Mouse (Mus musculus): ENCODE results near the gene Hmox2. TPM values are rescaled to one million over a fixed set of nuclear protein-coding genes. Genes with fewer than 3 reads are reported as not detected.

The Hmox2 gene
- polyA plus RNA-seq, 1 experiment = 32.1 TPM

DNA sequence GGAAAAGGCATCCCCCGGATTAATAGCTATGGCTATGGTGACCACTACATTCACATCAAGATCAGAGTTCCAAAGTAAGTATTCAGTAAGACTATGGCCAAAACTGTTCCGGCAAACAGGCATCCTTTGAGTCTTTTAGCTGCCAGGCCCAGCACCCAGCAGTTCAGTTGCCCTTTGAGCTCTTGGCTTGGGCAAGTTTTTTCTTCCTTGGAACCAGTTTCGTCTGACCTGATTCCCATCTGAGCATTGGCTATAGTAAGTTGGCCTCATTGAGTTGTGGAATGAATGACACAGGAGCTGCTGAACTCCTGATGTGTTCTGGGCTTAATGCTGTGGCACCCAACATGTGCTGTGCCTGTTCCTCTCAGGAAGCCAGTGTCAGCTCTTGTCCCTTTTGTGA, 24.9 kb upstream of the Hmox2 start:
- Histone ChIP-seq H3K4me1 (ENCODE audit: control insufficient read depth, insufficient read depth, low read length) (no peaks in the 10 kb centered on the region; the same call in 1 of the 2 replicates), H3K4me3 (replicated peaks; ENCODE audit: extremely low read depth, low read depth, low read length) (no peak overlapping the region)
- no peak for DNase-seq
- 90% methylated on average over 3 of the region's 3 CpGs for WGBS
- TF ChIP-seq CTCF (IDR thresholded peaks at IDR 0.05; ENCODE audit: insufficient read depth, low read length) = no peak
- TF ChIP-seq POLR2A (IDR thresholded peaks at IDR 0.05; ENCODE audit: borderline replicate concordance, extremely low read depth, low read depth, low read length) = no peak

DNA sequence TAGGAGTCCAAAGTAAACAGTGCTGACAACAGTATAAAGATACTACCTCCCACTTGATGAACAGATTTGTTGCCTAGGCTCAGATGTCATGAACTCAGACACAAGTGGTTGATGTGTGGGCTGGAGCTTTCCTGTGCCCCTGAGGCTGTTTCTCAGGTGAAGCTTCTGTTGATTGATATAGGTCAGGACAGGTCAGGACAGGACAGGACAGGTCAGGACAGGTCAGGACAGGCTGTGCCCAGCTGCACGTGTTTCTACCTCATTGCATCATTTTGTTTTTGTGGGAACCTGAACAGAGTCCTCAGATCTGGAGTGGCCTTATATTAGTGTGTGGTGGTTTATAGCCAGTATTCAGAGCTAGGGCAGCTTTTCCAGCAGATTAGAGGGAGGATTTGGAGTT, 23.5 kb upstream of the Hmox2 start:
- 60% methylated on average over 1 of the region's 1 CpGs for WGBS
- DNase-seq = no peak
- H3K4me3 ChIP-seq (replicated peaks; ENCODE audit: extremely low read depth, low read depth, low read length) = no peak overlapping the region
- H3K4me1 ChIP-seq (ENCODE audit: control insufficient read depth, insufficient read depth, low read length) = no peaks in the 10 kb centered on the region; the same call in 1 of the 2 replicates
- TF ChIP-seq CTCF (IDR thresholded peaks at IDR 0.05; ENCODE audit: insufficient read depth, low read length) = no peak
- no peak for TF ChIP-seq POLR2A (IDR thresholded peaks at IDR 0.05; ENCODE audit: borderline replicate concordance, extremely low read depth, low read depth, low read length)

DNA sequence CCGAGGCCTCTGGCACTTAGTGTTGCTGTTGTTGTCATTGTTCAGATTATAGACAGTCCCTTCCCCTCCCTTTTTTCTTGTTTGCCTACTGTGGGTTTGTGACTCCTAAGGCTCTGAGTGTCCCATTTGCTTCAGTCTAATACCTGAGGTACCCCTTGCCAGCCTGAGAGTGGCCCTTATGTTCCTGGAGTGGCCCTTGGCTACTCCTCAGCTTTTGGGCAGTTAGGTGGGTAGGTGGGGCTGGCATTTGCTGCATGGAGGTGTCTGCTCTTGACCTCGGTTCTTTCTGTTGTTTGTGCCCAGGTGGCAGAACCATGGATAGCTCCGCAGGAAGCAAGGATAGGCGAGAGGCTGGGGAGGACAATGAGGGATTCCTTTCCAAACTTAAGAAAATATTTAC, 20.6 kb upstream of the Hmox2 start:
- Histone ChIP-seq H3K4me1 (ENCODE audit: control insufficient read depth, insufficient read depth, low read length) (no peaks in the 10 kb centered on the region; the same call in 1 of the 2 replicates), H3K4me3 (replicated peaks; ENCODE audit: extremely low read depth, low read depth, low read length) (no peak overlapping the region)
- peak; percentile 49 for DNase-seq
- WGBS = 47% methylated on average over 4 of the region's 4 CpGs
- TF ChIP-seq POLR2A (IDR thresholded peaks at IDR 0.05; ENCODE audit: borderline replicate concordance, extremely low read depth, low read depth, low read length) (no peak), CTCF (IDR thresholded peaks at IDR 0.05; ENCODE audit: insufficient read depth, low read length) (no peak)

DNA sequence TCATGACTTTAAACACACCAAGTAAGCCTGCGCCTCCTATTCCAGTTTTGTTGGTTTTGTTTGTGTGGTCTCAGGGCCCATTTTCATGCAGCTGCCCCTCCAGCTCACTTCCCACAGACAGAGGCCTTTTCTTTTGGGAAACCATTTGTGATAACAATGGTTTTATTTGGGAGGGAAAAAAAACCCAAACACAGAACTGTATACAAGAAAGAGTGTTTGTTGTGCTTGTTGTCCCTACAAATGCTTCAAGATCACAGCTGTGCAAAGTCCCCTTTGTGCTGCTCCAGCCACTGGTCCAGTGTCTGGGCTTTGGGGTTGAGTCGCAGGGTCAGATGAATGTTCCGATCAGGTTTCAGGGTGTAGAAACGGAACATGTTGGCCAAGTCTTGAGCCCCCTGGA, 15.0 kb upstream of the Hmox2 start:
- 97% methylated on average over 4 of the region's 4 CpGs for WGBS
- no peak for DNase-seq
- no peak for TF ChIP-seq CTCF (IDR thresholded peaks at IDR 0.05; ENCODE audit: insufficient read depth, low read length)
- TF ChIP-seq POLR2A (IDR thresholded peaks at IDR 0.05; ENCODE audit: borderline replicate concordance, extremely low read depth, low read depth, low read length) = no peak
- Histone ChIP-seq H3K4me3 (replicated peaks; ENCODE audit: extremely low read depth, low read depth, low read length) (no peak overlapping the region), H3K4me1 (ENCODE audit: control insufficient read depth, insufficient read depth, low read length) (no peaks in the 10 kb centered on the region; the same call in 1 of the 2 replicates)

DNA sequence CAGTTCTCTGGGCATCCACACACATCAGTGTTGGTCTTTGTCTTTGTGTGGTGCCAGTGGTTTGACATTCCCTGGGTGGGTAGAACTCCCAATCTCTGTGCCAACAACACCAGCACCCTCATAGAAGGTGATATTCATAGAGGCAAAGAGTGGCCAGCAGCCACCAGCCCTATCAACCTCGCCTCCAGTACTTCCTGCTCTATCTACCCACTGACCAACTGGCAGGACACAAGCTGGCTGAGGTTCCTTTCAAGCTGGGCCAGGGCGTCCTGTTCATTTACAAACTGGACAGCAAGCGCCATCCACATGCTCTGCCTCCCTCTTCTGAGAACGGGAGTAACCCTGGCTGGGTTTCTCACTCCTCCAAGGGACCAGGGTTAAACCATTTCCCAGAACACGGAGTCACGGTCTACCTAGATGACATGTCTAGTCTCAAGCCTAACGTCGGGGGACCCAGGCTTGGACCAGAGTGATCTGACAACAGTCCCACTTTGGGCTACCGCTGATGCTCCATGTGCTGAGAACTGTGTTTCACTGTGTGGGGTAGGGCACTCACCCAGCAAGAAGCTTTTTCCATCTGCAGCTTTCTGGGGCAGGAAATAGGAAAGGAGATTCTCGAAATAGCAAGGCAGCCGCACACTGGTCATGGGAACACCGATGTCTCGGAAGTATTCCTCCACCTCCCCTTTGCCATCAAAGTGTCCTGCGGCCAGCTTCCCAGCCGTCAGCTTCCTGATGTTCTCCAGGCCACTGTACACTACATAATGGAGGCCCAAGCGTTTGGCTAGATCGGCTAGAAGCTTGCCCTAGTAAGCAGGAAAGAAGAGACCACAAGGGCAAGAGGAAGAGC, 12.1 kb upstream of the Hmox2 start:
- Histone ChIP-seq H3K4me1 (ENCODE audit: control insufficient read depth, insufficient read depth, low read length) (no peaks in the 10 kb centered on the region), H3K4me3 (replicated peaks; ENCODE audit: extremely low read depth, low read depth, low read length) (no peak overlapping the region)
- DNase-seq = no peak
- 84% methylated on average over 17 of the region's 17 CpGs for WGBS
- TF ChIP-seq POLR2A (IDR thresholded peaks at IDR 0.05; ENCODE audit: borderline replicate concordance, extremely low read depth, low read depth, low read length) (no peak), CTCF (IDR thresholded peaks at IDR 0.05; ENCODE audit: insufficient read depth, low read length) (no peak)

DNA sequence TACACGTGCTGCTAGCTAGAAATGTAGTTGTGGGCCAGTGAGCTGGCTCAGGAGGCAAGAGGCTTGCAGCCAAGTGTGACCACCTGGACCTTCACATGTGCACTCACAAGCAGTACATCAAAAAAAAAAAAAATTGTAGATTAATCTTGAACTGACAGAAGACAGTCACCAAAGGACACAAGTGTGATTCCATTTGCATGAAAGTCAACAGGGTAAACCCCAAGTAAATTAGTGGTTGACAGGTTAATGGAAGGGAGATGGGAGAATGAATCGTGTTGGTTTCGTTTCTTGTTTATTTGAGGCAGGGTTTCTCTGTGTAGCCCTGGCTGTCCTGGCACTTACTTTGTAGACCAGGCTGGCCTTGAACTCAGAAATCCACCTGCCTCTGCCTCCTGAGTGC, 8.3 kb upstream of the Hmox2 start:
- Histone ChIP-seq H3K4me3 (replicated peaks; ENCODE audit: extremely low read depth, low read depth, low read length) (no peak overlapping the region), H3K4me1 (ENCODE audit: control insufficient read depth, insufficient read depth, low read length) (no peaks in the 10 kb centered on the region; the same call in 1 of the 2 replicates)
- no peak for DNase-seq
- TF ChIP-seq CTCF (IDR thresholded peaks at IDR 0.05; ENCODE audit: insufficient read depth, low read length) = no peak
- 62% methylated on average over 3 of the region's 3 CpGs for whole genome bisulfite sequencing

DNA sequence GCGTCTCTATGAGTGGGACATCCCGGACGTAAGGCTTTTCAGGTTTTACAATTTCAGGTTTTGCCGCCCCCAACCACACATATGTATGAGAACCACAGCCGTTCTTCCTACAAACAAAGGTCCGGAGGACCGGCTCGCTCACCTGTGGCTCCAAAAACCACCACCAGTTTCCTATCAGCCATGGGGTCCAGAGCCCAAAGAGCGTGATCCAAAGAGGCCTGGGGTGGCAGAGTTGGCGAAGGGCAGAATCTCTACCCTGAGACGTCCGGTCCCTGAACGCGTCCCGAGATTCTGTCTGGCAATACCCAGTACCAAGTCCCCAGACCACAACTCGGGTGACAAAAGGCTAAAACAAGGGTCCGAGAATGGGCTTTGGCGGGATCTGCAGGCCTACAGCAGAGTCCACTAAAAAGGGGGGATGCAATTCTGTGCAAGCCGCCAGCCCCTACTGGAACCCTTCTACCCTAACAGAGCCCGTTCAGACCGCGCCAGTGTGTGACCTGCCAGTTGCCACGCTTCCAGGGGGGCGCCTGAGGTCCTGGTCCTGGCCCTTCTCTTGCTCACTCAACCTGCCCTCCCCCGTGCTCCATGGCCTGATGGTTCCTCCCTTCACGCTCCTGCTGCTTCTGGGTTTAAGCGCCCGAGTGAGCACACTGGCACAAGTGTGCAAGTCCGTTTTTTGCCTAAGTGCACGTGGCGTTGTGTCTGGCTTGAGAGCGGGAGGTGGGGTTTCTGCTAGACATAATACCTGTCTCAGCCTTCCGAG, 7.2 kb upstream of the Hmox2 start, which contains the start of gene Nmral1:
Nmral1 (minus strand) TSS at position 604 of the 766 bp plus-strand sequence.
- H3K4me3 ChIP-seq (replicated peaks; ENCODE audit: extremely low read depth, low read depth, low read length) = peak within 1 kb of the TSS; percentile 68
- peak; percentile 61 for DNase-seq
- WGBS = 15% methylated on average over 33 of the region's 33 CpGs
- H3K4me1 ChIP-seq (ENCODE audit: control insufficient read depth, insufficient read depth, low read length) = no peaks in the 10 kb centered on the region; the same call in 1 of the 2 replicates
- TF ChIP-seq CTCF (IDR thresholded peaks at IDR 0.05; ENCODE audit: insufficient read depth, low read length) (no peak), POLR2A (IDR thresholded peaks at IDR 0.05; ENCODE audit: borderline replicate concordance, extremely low read depth, low read depth, low read length) (peak; percentile 23; the same call in 1 of the 2 replicates)

DNA sequence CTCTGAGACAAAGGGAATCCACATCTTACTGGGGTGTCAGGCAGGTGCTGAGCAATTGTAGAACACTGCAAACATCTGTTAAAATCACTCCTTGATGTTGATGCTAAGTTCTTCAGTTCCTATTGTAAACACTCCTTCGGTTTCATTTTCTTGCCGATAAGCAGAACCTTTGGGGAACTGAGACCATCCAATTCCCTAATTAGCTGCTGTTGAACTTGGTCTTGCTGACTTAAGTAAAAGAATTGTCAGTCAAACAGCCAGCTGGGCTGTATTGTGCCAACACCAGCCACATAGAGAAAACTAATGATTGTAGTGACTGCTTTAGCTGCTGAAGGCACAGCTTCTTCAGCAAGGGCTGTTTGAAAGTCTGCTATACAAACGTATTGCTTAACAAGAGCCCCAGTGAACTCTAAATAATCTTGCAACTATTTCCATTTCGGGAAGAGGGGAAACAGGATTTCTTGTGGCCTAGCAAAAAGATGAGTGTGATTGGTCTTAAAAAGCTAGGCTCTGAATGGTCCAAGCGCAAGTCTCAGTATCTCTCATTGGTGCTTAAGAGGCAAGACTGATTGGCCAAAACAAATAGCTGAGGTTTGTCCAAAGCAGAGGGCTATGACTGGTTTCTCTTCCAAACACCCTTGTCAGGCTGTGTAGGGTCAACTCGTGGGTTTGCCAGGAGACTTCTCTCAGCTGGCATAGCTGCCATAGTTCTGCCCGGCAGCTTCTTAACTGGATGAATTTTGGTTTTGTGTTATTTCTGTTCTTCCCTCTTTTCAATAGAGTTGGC, 3.8 kb upstream of the Hmox2 start:
- 33% methylated on average over 7 of the region's 7 CpGs for WGBS
- Histone ChIP-seq H3K4me1 (ENCODE audit: control insufficient read depth, insufficient read depth, low read length) (no peaks in the 10 kb centered on the region; the same call in none of the 2 replicates), H3K4me3 (replicated peaks; ENCODE audit: extremely low read depth, low read depth, low read length) (no peak overlapping the region)
- DNase-seq = no peak
- TF ChIP-seq CTCF (IDR thresholded peaks at IDR 0.05; ENCODE audit: insufficient read depth, low read length) (no peak), POLR2A (IDR thresholded peaks at IDR 0.05; ENCODE audit: borderline replicate concordance, extremely low read depth, low read depth, low read length) (no peak)

DNA sequence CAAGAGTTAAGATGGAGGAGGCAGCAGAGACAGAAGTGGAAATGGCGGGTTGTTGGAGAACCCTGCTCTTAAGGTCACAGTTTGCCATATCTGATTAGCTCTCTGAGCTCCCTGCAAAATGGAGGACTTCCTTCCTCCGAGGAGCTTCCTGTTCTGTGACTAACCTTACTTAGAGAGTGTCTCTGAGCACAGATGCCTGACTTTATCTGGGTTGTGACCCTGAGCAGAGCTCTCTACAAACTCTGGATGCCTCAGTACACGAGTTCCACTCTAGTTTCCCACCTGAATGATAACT, 3.3 kb upstream of the Hmox2 start:
- no peak overlapping the region for H3K4me3 ChIP-seq (replicated peaks; ENCODE audit: extremely low read depth, low read depth, low read length)
- TF ChIP-seq CTCF (IDR thresholded peaks at IDR 0.05; ENCODE audit: insufficient read depth, low read length) = no peak
- TF ChIP-seq POLR2A (IDR thresholded peaks at IDR 0.05; ENCODE audit: borderline replicate concordance, extremely low read depth, low read depth, low read length) = no peak
- WGBS = 33% methylated on average over 3 of the region's 3 CpGs
- H3K4me1 ChIP-seq (ENCODE audit: control insufficient read depth, insufficient read depth, low read length) = peaks cover 3% of the 10 kb centered on the region
- DNase-seq = no peak

Data from lung, adult 2 months (tissue).